Mouse (Mus musculus) CD4-positive, CD25-positive, alpha-beta regulatory T cell, adult 4 months (primary cell): ENCODE results near the gene Wwox. TPM values are rescaled to one million over a fixed set of nuclear protein-coding genes. Genes with fewer than 3 reads are reported as not detected.

Experiments used
- ATAC-seq: one replicate; pipeline ENCODE4 v1.8.0; 2017
- polyA plus RNA-seq, 2 experiments: library from polyadenylated mRNA; unstranded; fragments of 100-300 nt; shearing (Covaris generic); gene quantifications; one replicate each; pipeline ENCODE4 v1.2.1; 2017

Gene Wwox
- polyA plus RNA-seq, 2 experiments from 2014 or later, result 13.6 to 20.6 TPM

DNA sequence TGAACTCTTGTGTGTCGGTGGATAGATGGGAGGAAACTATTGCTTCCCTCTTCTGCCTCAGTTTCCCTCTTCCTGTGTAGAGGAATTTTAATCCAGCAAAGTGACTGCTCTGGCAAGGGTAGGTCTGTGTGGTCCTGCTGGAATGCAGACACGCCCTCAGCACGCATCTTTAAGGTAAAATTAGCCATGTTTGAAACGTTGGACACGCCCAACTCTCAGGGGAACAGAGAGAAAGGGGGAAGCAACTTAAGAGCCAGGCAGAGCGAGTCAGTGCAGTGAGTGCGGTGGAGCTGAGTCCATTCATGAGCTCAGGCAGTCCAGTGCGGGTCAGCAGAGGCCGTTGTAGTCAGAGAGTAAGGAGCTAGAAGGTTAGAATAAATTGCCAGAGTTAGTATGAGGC, 596.6 kb downstream of the Wwox start:
- ATAC-seq, result no peak

- no peak for ATAC-seq
Observed at GRCm38 (mm10) chr8:115038426-115038825, 599.0 kb downstream of the Wwox start.

- peak; percentile 86 for ATAC-seq
Observed at GRCm38 (mm10) chr8:115045746-115046145, 606.3 kb downstream of the Wwox start.

GRCm38 (mm10) chr8:115046496-115046895, 607.0 kb downstream of the Wwox start:
- peak; percentile 69 for ATAC-seq

DNA sequence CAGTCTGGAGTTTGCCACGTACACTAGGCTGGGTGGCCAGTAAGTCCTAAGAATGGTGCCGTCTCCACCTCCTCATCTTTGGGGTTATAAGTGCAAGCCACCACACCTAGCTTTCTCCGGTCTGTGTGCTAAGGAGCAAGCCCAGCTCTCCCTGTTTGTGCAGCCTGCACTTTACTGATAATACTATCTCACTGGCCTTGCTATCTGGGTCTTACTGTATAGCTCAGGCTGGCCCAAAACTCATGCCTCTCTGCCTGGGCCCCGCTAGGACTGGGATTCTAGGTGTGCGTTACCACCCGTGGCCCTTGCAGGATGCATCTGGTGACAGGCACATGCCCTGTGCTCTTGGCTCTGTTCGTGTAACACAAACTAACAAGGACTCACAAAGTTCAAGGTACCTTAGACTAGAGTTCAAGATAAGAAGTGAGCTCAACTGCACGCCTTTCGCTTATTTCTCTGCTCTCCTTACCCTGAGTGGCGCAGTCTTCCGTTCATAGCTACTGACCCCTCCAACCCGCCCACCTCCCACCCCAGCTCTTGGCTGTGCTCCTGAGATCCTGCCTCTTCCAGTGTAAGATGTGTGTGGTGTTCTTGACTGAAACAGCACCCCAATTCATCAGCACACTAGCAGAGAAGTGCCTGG, 618.9 kb downstream of the Wwox start:
- ATAC-seq, result no peak

DNA sequence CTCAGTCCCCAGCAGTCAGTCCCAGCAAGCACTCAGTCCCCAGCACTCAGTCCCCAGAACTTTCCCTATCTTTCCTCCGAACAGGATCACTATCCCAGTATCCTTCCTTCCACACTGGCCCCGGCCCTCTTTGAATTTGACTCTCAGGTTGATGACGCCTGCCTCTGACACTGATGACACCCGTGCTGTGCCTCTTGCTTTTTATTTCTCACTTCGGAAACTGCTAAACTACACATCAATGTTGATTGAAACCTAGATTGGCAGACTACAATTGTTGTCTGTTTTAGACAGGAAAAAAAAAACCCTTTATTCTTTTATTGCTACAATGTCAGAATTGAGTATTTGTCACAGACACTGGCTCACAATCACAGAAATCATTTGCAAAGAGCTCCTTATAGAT, 624.2 kb downstream of the Wwox start:
- ATAC-seq, result peak; percentile 70

- ATAC-seq, result peak; percentile 75
Observed at GRCm38 (mm10) chr8:115064691-115065090, 625.2 kb downstream of the Wwox start.

DNA sequence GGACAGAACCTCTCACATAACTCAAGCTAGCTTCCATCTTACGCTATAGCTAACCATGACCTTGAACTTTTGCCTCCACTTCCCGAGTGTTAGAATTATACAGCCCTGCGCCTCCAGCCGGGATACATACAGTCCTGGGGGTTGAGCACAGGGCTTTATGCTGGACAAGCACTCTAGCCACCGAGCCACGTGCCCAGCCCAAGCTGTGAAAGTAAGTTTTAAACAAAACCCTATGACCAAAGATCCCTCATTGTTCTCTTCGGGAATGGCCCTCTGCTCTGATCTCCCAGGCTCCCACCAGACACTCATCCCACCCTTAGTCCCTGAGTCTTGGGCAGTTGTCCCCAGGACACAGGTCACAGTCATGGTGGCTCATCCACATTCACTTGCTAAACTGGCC, 625.9 kb downstream of the Wwox start:
- ATAC-seq, result no peak

GRCm38 (mm10) chr8:115066550-115067058, 627.1 kb downstream of the Wwox start:
- no peak for ATAC-seq

GRCm38 (mm10) chr8:115068723-115069122, 629.3 kb downstream of the Wwox start:
- ATAC-seq, result no peak

DNA sequence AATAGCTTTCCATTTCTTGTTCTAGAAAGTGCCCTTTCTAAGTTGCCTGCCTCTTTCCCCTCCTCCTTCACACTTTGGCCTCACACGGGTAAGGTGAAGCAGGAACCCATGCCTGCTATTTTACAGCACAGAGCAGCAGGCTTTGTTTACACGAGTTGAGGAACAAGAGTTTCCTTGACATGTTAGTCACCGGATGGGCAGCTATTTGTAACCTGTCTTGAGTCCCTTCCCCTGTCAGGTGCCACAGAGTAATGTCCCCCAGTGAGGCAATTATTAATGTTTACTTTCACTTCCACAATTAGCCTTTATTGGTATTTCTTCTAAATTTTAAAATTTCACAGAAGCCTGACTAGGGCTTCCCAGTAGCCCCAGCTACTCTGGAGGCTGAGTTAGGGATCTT, 630.8 kb downstream of the Wwox start:
- ATAC-seq, result peak; percentile 78

DNA sequence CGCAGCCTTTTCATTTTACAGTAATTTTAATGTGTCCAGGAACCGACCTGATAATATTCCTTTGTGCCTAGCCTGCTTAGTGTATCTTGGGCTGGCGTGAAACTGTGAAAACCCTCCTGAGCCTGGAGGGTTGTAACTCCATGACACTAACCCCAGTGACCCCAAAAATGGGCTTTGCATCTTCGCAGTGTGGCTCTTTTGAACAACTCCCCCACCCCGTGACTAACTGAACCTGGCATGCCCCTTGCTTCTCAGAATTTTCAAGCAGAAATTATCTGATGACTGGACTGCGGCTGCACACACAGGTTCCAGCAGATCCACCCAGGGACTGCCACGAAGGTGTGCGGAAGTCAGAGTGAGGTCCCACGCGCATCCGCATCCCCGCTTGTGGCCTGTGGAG, 631.8 kb downstream of the Wwox start:
- ATAC-seq, result peak; percentile 19

- ATAC-seq, result no peak
Observed at GRCm38 (mm10) chr8:115078296-115078695, 638.8 kb downstream of the Wwox start.

DNA sequence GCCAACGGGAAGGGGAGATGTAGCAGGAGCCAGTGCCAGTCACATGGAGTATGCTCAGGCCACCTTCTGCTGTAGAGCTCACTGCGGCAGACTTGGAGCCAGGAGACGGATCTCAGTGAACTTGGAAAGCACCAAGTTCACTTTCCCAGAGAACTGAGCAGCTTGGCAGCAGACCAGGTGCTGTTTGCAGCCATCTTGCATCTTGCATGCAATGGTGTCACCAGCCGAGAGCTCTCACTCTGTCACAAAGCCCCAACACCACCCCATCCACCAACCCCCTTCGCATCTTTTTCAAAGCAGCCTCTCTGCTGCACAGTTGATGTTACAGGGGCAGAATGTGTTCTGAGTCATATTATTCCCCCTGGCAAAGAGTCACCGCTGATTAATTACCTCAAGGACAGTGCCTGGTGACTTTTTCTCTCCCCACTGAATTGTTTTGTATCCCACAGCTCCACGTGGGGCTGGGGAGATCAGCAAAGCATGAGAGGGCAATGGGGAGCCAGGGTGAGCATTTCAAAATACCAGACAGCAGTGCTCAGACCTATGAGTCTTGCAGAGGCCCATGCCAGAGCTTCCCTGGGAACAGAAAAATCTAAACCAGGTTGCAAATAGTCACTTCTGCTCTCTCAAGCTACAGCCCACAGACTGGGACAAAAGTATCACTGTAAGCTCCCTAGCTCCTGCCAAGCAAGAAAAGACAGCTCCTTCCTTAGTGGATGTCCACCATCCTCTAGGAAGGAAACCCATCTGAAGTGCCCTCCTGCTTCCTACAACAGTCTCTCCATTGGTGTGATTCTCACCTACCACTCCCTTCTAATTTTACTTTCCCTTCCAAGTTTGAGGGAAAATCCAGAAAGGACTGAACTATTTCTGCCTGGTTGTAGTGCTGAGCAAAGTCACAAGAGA, 642.1 kb downstream of the Wwox start:
- ATAC-seq, result no peak

DNA sequence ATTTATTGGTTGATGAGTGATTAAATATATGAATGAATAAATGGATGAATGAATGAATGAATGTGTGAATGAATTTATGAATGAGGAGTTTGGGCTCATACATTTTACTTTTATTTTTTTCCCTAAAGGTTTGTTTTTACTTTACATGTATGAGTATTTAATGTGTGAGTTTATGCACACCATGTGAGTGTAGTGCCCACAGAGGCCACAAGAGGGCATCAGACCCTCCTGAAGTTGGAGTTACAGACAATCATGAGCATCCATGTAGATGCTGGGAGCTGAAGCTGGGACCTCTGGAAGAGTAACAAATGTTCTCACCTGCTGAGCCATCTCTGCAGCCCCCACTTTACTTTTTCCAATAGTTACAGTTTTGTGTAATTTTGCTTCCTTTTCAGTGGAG, 648.7 kb downstream of the Wwox start:
- ATAC-seq, result no peak

- ATAC-seq, result peak; percentile 56
Observed at GRCm38 (mm10) chr8:115089744-115090143, 650.3 kb downstream of the Wwox start.

DNA sequence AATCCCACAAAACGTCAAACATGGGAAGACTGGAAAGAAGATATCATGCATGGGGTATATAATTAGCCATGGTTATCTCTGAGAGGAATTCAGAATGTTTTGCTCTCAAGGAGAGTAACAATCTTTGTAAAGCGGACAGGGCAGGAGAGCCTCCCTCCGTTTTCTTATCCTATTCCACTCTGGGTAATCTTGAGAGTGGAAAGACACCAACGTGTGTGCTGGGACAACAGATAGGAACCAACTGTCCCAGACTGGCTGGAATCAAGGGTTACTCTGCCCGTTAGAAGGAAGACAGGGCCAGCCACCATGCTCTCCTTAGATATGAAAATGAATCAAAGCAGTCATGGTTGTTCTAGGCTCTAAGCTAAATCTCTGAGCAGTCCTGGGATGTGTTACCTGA, 650.7 kb downstream of the Wwox start:
- no peak for ATAC-seq

- peak; percentile 53 for ATAC-seq
Observed at GRCm38 (mm10) chr8:115095548-115095947, 656.1 kb downstream of the Wwox start.

- ATAC-seq, result no peak
Observed at GRCm38 (mm10) chr8:115097988-115098562, 658.6 kb downstream of the Wwox start.

GRCm38 (mm10) chr8:115109309-115109708, 669.9 kb downstream of the Wwox start:
- no peak for ATAC-seq

- ATAC-seq, result peak; percentile 82
Observed at GRCm38 (mm10) chr8:115110423-115110822, 671.0 kb downstream of the Wwox start.

DNA sequence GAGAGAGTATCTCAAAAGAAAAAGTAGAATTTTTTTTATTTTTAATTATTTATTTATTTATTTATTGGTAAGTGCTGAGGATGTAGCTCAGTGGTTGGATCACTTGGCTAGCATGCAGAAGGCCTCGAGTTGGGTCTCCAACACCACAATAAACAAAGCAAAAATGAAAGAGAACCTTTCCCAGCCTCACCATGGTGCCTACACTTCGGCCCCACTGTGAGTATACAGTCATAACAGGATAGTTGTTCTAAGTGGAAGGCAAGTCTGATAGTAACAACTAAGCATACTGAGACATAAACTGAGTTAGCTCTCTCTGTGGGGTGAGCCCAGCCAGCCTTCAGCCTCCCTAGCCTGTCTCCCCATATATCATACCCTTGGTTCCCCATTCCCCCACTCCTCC, 672.6 kb downstream of the Wwox start:
- peak; percentile 53 for ATAC-seq

GRCm38 (mm10) chr8:115114498-115114897, 675.0 kb downstream of the Wwox start:
- ATAC-seq, result no peak
